Mouse (Mus musculus) 416B (cell line): ENCODE measurements around the gene Mrgprb1.
"Not testable (repeated sequence)": the region's sequence is repeated elsewhere in the genome, so short reads cannot be mapped to it uniquely, and the experiment has no call there.

Experiments
- DNase-seq: peaks from one replicate; pipeline ENCODE4 v3.0.0; 2011; ENCODE audit warnings: low read depth

The Mrgprb1 gene

DNA sequence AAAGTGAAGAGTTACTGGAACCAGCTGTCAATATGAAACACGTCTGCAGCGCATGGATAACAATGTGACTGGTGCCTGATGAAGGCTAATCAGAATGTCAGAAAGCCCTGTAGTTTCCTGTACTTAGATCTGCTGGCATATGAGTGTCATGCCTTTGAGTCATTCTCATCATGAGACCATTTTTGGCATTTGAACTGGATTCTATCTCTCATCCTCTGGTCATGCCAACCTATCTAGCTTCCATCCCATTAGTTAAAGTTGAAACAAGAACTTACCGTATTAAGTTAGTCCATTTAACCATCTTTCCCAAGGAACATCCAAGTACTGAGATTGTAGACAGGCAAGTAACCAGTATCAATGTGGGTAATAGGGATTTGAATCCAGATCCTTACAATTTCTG is at the start of gene Mrgprb1:
Gene Mrgprb1, minus strand, starts transcription at position 101 of the 400 bp plus-strand sequence.
- no peak for DNase-seq

DNA sequence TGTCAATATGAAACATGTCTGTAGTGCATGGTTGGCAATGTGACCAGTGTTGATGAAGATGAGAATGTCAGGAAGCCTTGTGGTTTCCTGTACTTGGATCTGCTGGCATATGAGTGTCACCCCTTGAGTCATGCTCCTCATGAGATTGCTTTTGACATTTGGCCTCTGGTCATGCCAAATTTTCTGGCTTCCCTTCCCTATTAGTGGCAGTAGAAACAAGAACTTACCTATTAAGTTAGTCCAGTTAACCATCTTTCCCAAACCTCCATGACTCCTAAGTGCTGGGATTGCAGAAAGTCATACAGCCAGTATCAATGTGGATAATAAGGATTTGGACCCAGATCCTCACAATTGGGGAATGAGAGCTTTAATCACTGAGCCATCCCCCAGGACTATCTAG is 43.1 kb upstream of the Mrgprb1 start, which contains the start of gene Mrgprx2:
Gene Mrgprx2, minus strand, starts transcription at position 101 of the 400 bp plus-strand sequence.
- DNase-seq = no peak

DNA sequence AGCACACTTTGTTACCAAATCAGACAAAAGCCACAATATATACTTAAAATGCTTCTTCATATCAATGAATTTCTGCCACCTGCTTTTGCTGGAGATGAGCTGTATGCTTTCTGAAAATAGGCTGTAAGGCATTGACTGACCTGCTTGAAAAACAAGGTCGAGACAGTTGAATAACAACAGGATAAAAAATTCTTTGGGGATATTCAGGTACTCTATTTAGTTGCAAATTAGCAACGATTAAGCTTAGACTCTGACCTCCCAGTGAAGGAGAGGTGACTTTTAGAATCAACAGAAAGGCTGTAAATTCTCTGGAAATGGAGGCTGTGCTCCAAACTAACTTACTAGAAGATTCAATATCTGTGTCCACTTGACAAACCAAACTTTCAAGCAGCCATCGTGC is 19.6 kb downstream of the Mrgprb1 start:
- no peak for DNase-seq

DNA sequence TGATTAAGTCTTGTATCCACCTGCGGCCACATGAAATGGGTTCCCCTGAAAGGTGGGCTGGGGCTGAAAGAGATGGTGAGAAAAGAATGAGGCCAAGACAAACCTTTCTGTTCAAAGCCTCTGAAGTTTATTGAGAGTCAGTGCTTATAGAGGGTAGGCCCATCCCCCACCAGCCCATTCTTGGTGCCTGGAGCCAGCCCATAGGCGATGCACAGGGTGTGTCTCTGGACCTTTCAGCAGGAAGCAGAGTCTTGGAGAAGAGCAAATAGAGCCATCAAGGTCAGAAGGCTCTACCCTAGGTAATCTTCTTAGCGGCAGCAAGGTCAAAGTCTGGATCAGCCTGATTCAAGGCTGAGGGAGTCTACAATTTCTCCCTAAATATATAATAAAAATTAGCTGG is 20.2 kb downstream of the Mrgprb1 start:
- not testable (repeated sequence) for DNase-seq
